Mouse (Mus musculus): ENCODE data around the gene Klhdc7b.

DNA sequence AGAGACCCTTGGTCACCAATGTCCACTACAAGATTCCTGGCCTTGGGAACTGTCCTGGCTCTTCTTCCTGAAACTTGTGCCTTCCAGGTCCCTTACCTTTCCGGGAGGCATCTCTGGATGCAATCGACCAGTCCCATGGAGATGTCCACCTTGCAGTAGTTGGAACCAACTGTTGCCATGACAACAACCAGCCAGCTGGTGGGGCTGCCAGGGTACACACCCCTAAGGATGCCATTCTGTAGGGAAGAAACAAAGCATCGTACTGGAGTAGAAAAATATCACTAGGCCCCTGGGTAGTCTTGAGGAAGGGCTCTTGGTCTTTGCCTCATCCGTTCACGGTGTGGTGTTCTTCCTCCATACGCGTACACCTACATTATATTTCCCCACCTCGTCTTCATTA, 39.9 kb downstream of the Klhdc7b start:
- no peak for TF ChIP-seq POLR2A (IDR thresholded peaks at IDR 0.05; ENCODE audit: insufficient read length, low read depth)
- no peak for TF ChIP-seq TCF12 (IDR thresholded peaks at IDR 0.05; ENCODE audit: insufficient read depth, poor library complexity, severe bottlenecking)
- no peak for TF ChIP-seq E2F4 (IDR thresholded peaks at IDR 0.05; ENCODE audit: insufficient read depth)
- TF ChIP-seq USF1 (IDR thresholded peaks at IDR 0.05; ENCODE audit: low read depth), result no peak
- no peak for TF ChIP-seq TCF3 (IDR thresholded peaks at IDR 0.05; ENCODE audit: insufficient read length, low read depth)
- TF ChIP-seq MYOG (IDR thresholded peaks at IDR 0.05; ENCODE audit: control insufficient read depth in 1 of 3, insufficient read depth in 1 of 3, insufficient read length in 2 of 3, low read depth in 2 of 3), result no peak
- TF ChIP-seq POLR2AphosphoS2 (IDR thresholded peaks at IDR 0.05; ENCODE audit: insufficient read length, low read depth), result no peak
- no peak for TF ChIP-seq CEBPB (IDR thresholded peaks at IDR 0.05; ENCODE audit: insufficient read depth, poor library complexity, severe bottlenecking)

Data from myocyte (in vitro differentiated cells).